Mouse (Mus musculus): Measurements from ENCODE around the gene Gba. TPM values are rescaled to one million over a fixed set of nuclear protein-coding genes. Genes with fewer than 3 reads are reported as not detected.

The Gba gene
- total and polyA plus RNA-seq, 3 experiments: 63.6 to 65.3 (median 64.1) TPM

GRCm38 (mm10) chr3:89174844-89175243 is 27.9 kb upstream of the Gba start:
- no peak overlapping the region for H3K4me3 ChIP-seq (replicated peaks in 1 of 3; ENCODE audit: low read depth in 2 of 3, low read length in 2 of 3, poor library complexity in 1 of 3)
- dilution Hi-C loops (cut with MboI; ENCODE audit: extremely low pct_ligation_motif_present, extremely low pct_unique_long_range_greater_than_20kb, low sequenced_read_pairs): no loop called here
- H3K4me2 ChIP-seq (ENCODE audit: insufficient read depth, low read depth, poor library complexity, severe bottlenecking): no peak overlapping the region
- in situ Hi-C loops (cut with MboI; ENCODE audit: low pct_ligation_motif_present, low pct_unique_long_range_greater_than_20kb, low sequenced_read_pairs): no loop called here
- peaks cover 0 to 10% of the 10 kb centered on the region in 2 experiments; a peak in 2 of 4 replicates for H3K4me1 ChIP-seq (ENCODE audit: control insufficient read depth in 1 of 2, insufficient read depth in 2 of 2)
- H3K79me2 ChIP-seq (replicated peaks; ENCODE audit: control insufficient read depth, extremely low read depth, insufficient read depth, poor library complexity, severe bottlenecking): no peaks in the 10 kb centered on the region
- no peak overlapping the region for H3K27ac ChIP-seq (ENCODE audit: insufficient read depth, low read depth)
- no peaks in the 10 kb centered on the region for H3K9me3 ChIP-seq (replicated peaks; ENCODE audit: low read length)
- DNase-seq (ENCODE audit: extremely low read depth): no peak
- TF ChIP-seq NRF1 (IDR thresholded peaks at IDR 0.05; ENCODE audit: low read depth, low read length): no peak
- no peak for TF ChIP-seq ZMIZ1 (IDR thresholded peaks at IDR 0.05; ENCODE audit: low read depth, low read length)
- no peak for TF ChIP-seq MAX (IDR thresholded peaks at IDR 0.05; ENCODE audit: low read length)
- TF ChIP-seq ETS1 (conservative IDR thresholded peaks at IDR 0.05; ENCODE audit: low read depth, low read length): no peak
- no peak for TF ChIP-seq SMC3 (IDR thresholded peaks at IDR 0.05; ENCODE audit: low read depth, low read length)
- no peak for TF ChIP-seq NELFE (IDR thresholded peaks at IDR 0.05; ENCODE audit: low read depth, low read length)
- no peak for TF ChIP-seq ZNF384 (IDR thresholded peaks at IDR 0.05; ENCODE audit: low read depth, low read length)
- TF ChIP-seq IRF4 (IDR thresholded peaks at IDR 0.05; ENCODE audit: low read depth, low read length): no peak
- TF ChIP-seq ZKSCAN1 (IDR thresholded peaks at IDR 0.05; ENCODE audit: borderline replicate concordance, low read depth, low read length): no peak
- TF ChIP-seq CHD1 (IDR thresholded peaks at IDR 0.05; ENCODE audit: low read depth, low read length): no peak
- TF ChIP-seq KAT2A (IDR thresholded peaks at IDR 0.05; ENCODE audit: insufficient replicate concordance, low read length): no peak
- no peak for TF ChIP-seq MXI1 (IDR thresholded peaks at IDR 0.05; ENCODE audit: low read depth, low read length)
- no peak for TF ChIP-seq UBTF (IDR thresholded peaks at IDR 0.05; ENCODE audit: low read depth, low read length)
- peaks cover 85 to 95% of the 10 kb centered on the region in 2 experiments for H3K36me3 ChIP-seq (replicated peaks in 1 of 2; ENCODE audit: control insufficient read depth in 1 of 2, insufficient read depth in 1 of 2, low read length in 1 of 2)
- H3K9ac ChIP-seq (ENCODE audit: insufficient read depth, low read depth): no peak overlapping the region
- no peaks in the 10 kb centered on the region for H3K27me3 ChIP-seq (replicated peaks)

GRCm38 (mm10) chr3:89175544-89175943 is 27.2 kb upstream of the Gba start:
- Histone ChIP-seq H3K79me2 (replicated peaks; ENCODE audit: control insufficient read depth, extremely low read depth, insufficient read depth, poor library complexity, severe bottlenecking) (no peaks in the 10 kb centered on the region), H3K4me3 (replicated peaks in 1 of 3; ENCODE audit: low read depth in 2 of 3, low read length in 2 of 3, poor library complexity in 1 of 3) (no peak overlapping the region), H3K27me3 (replicated peaks) (no peaks in the 10 kb centered on the region), H3K4me1 (ENCODE audit: control insufficient read depth in 1 of 2, insufficient read depth in 2 of 2) (peaks cover 0 to 10% of the 10 kb centered on the region in 2 experiments; a peak in 2 of 4 replicates), H3K9ac (ENCODE audit: insufficient read depth, low read depth) (no peak overlapping the region), H3K36me3 (replicated peaks in 1 of 2; ENCODE audit: control insufficient read depth in 1 of 2, insufficient read depth in 1 of 2, low read length in 1 of 2) (peaks cover 83 to 95% of the 10 kb centered on the region in 2 experiments), H3K4me2 (ENCODE audit: insufficient read depth, low read depth, poor library complexity, severe bottlenecking) (no peak overlapping the region), H3K9me3 (replicated peaks; ENCODE audit: low read length) (no peaks in the 10 kb centered on the region), H3K27ac (ENCODE audit: insufficient read depth, low read depth) (no peak overlapping the region)
- in situ Hi-C loops (cut with MboI; ENCODE audit: low pct_ligation_motif_present, low pct_unique_long_range_greater_than_20kb, low sequenced_read_pairs) (no loop called here), dilution Hi-C loops (cut with MboI; ENCODE audit: extremely low pct_ligation_motif_present, extremely low pct_unique_long_range_greater_than_20kb, low sequenced_read_pairs) (no loop called here)
- no peak for DNase-seq (ENCODE audit: extremely low read depth)
- TF ChIP-seq MXI1 (IDR thresholded peaks at IDR 0.05; ENCODE audit: low read depth, low read length): no peak
- no peak for TF ChIP-seq ZKSCAN1 (IDR thresholded peaks at IDR 0.05; ENCODE audit: borderline replicate concordance, low read depth, low read length)
- no peak for TF ChIP-seq SIN3A (IDR thresholded peaks at IDR 0.05; ENCODE audit: low read length)
- TF ChIP-seq ZNF384 (IDR thresholded peaks at IDR 0.05; ENCODE audit: low read depth, low read length): no peak

All from CH12.LX (cell line).